Mouse (Mus musculus) skeletal muscle tissue, adult 2 months (tissue): Measurements from ENCODE around the gene Nlgn3.
A peak's percentile ranks its signal among the peaks of the same experiment; 100 is the strongest.
"Not testable (repeated sequence)": the region's sequence is repeated elsewhere in the genome, so short reads cannot be mapped to it uniquely, and the experiment has no call there.

Experiments
- DNase-seq: peaks from one replicate; pipeline ENCODE4 v3.0.0-alpha.2; 2012; ENCODE audit warnings: low read depth, low spot score

Gene Nlgn3

DNA sequence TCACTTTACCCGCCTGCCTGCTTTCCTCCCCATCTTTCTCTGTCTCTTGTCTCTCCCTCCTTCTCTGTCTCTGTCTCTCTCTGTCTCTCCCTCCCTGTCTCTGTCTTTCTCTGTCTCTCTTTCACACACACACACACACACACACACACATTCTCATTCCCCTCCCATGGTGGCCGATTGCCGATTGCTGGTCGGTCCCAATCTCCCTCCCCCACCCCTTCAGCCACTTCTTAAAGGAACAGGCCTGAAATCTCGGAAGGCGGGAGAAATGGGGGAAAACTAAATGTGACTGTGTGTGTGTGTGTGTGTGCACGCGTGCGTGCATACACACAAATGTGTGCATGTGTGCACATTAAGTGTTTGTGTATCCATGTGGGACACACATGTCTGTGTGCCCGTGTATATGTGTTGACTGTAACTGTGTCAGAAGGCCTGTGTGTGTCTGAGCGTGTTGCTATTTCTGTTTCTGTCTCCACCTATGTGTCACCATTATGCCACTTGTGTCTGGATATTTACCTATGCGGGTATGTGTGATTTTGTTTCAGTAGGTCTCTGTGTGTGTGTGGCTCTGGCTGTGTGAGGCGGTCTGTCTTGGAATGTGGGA lies 1.6 kb downstream of the Nlgn3 start:
- DNase-seq = no peak

DNA sequence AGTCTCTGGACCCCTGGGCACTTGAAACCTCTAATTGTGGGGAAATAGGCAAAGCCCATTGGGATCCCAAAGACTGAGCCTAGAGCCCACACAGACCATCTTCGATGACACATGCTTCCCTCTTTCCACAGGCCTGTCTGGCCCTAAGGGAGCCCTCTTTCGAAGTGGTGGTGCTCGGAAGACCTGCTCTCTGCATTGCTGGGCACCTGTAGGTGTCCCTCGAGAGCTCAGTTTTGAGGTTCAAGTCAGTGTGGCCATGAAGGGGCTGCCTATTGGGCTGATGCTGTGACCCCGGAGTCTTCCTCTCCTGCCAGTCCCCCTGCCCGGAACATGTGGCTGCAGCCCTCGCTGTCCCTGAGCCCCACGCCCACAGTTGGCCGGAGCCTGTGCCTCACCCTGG lies 2.7 kb downstream of the Nlgn3 start:
- DNase-seq = no peak

DNA sequence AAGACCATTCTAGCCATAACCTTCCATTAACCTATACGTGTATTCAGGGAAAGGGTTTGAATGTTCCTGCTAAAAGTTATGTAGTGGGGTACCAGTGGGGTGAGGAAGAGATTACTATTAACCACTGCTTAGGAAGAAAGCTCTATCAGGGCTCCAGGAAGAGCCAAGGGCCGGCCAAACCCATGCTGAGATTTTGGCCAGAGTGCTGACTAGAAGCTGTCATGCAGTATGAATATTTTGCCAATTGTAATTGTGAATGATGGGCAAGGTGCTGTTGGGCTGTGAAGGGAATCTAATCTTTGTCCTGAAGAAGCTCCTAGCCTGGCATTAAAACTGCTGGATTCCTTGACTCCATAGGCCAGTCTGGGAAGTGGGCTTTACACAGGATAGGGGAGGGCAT lies 5.7 kb downstream of the Nlgn3 start:
- DNase-seq = no peak

DNA sequence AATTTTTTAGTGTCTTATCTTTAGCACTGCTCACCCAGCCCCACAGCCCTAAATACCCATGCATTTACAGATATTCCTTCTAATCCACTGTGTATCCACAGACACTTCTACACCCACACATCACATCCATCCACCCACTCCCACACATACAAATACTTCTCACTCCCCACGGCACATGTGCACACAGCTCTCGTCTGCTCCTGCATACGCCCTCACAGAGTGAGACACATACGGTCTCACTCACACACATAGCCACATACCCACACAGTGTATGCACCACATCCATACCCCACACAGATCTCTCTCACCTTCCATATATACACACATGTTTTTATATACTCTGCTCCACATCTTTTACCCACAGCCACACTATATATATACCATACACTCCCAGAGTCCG lies 10.3 kb downstream of the Nlgn3 start:
- no peak for DNase-seq

DNA sequence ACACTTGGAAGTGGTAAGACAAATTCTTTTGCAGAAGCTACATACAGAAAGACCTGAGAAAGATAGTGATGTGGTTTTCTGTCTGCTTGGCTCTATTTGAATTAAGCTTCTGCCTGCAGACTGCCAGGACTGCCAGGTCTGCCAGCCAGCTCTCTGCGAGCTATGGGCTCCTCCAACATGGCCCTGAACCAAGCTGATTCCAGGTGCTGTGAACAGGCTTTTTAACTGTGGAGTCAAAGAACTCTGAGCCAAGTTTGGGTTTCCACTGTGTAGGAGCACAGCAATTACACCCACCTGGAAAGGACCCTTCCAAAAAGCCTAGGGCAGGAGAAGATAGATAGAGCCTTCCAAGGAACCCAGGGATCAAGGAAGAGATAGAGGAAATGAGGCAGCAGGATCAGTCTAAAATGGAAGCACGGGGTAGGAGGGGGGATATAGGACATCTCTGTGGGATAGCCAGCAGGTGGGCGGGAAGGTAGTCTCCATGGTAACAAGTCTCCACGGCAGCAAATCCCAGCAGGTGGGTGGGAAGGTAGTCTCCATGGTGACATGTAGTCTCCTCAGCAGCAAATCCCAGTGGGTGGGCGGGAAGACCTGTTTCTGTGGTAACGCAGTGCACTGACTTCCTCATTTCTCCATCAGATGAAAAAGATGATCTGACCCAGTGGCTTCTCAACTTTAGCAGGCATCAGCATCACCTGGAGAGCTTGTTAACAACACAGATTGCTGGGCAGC lies 14.8 kb downstream of the Nlgn3 start:
- no peak for DNase-seq

DNA sequence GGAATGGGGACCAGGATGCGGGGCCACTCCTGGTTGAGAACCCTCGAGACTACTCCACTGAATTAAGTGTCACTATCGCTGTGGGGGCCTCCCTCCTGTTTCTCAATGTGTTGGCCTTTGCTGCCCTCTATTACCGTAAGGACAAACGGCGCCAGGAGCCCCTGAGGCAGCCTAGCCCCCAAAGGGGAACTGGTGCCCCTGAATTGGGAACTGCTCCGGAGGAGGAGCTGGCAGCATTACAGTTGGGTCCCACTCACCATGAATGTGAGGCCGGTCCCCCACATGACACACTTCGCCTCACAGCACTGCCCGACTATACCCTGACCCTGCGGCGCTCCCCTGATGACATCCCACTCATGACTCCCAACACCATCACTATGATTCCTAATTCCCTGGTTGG lies 20.8 kb downstream of the Nlgn3 start:
- no peak for DNase-seq

DNA sequence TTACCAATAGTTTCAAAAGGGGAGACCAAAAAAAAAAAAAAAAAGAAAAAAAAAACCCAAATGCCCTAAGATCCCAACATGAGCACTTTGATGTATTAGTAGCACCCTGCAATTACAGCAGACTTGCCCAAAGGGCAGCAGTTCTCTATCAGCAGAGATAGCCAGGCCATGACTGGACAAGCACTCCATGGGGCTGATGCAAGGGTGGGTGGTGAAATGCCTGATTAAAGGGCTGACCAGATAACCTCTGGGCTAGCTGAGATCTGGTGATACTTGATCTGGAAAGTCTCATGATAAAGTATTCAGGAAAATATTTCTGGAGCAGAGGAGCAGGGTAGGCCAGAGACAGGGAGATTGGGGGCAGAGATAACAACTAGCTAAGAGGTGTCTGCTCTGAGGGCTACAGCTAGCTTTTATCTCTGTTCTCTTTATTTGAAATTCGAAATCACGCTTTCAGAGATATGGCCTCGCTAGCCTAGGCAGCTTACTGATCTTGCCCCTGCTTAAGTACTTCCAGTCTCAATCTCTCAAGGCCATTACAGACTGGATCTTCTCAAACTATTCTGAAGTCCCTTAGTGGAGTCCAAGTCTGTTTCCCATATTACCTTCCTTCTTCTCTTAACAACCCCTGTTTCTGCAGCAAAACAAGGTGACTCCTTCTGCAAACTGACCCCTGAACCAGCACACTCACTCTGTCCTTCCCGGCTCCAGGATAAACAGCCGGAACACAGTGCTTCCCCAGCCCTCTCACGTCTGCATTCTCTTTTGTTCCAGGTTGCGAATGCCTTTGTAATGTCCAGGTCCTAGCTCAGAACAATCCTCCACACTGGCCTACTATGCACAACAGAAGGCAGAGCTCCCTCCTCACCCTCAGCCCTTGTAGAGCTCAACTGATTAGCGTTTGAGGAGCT lies 27.3 kb downstream of the Nlgn3 start:
- no peak for DNase-seq

DNA sequence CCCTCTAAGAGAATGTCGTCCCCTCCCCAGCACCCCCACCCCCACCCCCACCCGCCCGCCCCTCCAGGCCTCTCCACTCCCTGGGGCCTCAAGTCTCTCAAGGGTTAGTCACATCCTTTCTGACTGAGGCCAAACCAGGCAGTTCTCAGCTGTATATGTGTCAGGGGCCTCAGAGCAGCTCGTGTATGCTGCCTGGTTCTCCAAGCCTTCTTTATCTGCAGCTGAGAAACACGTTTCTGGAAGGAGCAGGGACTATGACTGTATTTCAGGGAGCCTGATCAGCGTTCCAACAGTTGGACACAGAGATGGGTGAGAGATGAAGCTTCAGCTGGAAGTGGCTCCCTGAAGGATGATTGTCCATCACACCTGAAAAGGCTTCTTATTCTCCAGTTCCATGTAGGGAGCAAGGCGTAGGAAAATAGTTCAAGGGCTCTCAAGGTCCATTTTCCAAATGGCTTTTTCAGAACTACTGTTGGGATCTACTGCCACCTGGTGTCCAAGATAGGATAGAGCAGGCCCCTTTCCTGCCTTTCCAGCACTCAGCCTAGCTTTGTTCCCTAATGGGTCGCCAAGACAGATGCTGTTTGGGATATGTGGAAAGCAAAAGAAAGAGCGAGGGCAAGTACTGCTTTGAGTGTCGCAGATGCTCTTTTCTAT lies 30.5 kb downstream of the Nlgn3 start:
- peak; percentile 45 for DNase-seq

DNA sequence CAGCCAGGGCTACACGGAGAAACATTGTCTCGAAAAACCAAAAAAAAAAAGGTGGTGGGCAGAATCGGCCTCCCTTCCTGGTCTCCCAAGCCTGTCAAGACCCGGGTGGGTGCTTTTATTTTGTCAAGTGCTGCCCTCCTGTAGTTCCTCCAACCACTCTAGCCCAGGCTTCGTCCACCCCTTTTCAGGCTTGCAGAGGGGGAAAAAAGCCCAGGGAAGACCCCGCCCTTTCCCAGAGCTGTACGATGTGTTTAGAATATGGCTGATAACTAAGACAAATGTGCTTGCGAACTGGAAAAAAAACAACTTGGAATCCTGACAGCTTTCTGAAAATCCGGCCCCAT lies 33.0 kb downstream of the Nlgn3 start:
- DNase-seq = no peak

DNA sequence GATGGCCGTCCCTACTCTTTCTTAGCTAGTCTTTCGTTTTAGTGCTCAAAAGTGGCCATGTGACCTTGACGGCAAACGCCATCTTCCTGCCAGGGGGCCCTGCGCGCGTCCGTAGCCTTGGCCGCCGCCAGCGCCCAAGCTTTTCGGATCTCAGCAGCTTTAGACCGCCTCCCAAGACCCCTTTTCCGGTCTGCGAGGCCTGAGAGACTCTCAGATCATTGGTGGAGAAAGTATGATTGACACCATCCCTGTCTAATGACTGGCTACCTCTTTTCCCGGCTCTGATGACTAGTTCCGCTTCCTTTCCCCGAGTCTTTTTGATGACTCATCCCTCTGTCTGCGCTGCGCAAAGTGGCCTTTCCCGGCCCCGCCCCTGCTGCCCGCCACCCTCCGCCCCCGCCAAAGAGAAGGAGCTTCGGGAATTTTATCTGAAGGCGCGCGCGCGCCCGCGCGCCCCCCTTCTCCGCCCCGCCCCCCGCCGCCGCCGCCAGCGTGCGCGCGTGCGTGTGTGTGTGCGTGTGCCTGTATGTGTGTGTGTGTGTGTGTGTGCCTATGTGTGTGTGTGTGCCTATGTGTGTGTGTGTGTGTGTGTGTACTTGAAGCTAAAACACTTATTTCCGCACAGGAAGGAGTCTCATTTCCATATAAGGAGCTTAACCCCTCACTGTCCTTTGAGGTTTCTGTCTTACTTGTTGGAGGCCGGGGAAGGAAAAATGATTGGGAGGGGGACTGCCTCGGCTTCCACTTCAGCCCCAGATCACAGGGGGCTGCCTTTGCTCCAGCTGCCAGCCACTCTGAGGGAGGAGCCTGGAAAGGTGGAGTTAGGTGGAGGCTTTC lies 33.6 kb downstream of the Nlgn3 start:
- DNase-seq = peak; percentile 96

DNA sequence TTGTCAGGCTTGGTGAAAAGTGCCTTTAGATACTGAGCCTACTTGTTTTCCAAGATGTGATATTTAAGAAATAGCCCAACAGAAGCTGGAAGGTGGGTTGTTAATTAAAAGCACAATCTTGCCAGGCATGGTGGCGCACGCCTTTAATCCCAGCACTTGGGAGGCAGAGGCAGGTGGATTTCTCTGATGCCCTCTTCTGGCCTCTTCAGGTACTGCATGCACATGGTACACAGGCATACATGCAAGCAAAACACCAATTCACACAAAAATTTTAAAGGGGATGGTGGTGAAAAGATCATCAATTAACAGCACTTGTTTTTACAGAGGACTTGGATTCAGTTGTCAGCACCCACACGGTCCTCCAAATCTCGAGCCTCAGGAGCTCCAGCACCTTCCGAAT lies 35.6 kb downstream of the Nlgn3 start:
- no peak for DNase-seq

DNA sequence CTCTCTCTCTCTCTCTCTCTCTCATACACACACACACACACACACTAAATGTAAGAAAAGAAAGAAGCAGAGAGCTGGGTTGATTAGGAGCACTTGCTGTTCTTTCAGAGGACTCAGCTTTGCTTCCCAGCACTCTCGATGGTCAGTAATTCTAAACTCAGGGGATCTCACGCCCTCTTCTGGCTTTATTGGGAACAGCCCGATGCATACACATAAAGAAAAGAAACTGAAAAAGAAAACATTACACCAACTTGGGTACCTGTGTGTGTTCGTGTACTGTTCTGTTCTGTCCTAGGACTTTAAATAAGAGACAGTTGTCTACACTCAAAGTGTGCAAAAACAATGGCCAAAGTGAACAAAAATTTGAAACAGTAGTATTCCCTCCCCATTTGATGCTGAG lies 39.7 kb downstream of the Nlgn3 start:
- DNase-seq = no peak

DNA sequence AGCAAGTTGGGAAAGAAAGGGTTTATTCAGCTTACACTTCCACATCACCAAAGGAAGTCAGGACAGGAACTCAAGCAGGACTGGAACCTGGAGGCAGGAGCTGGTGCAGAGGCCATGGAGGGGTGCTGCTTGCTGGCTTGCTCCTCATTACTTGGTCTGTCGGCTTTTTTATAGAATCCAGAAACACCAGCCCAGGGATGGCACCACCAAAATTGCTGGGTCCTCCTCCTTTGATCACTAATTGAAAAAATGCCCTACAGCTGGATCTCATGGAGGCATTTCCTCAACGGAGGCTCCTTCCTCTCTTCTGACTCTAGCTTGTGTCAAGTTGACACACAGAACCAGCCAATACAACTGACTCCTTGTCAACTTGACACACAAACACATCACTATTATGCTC lies 43.9 kb downstream of the Nlgn3 start:
- DNase-seq = not testable (repeated sequence)

DNA sequence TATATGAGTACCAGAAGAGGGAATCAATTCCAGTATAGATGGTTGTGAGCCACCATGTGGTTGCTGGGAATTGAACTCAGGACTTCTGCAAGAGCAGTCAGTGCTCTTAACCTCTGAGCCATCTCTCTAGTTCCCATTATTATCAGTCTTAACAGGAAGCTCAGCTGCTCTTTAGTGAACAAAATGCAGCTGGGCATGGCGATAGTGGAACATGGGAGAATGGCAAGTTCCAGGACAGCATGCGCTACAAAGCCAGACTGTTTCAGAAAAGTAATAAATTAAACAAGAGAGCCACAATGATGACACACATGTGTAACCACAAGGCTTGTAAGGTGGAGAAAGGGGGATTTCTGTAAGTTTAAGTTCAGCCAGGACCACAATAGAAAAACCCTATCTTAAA lies 46.5 kb downstream of the Nlgn3 start:
- DNase-seq = no peak

DNA sequence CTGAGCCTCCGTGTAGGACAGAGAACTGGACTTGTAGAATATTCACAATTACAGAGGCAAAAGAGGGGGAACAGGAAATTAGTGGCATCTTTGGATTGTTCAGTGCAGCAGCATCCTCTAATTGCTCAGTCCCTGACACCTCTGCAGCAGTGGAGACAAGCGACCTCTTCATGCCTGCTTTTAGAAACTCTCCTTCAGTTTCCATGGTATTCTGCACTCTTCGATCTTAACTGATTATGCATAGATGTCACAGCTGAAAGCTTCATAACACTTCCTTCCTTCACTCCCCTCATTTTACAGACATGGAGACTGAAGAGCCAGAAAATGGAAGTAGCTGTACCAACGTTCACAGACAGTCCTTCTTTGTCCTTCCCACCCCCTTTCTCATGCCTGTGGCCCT lies 47.5 kb downstream of the Nlgn3 start:
- no peak for DNase-seq

DNA sequence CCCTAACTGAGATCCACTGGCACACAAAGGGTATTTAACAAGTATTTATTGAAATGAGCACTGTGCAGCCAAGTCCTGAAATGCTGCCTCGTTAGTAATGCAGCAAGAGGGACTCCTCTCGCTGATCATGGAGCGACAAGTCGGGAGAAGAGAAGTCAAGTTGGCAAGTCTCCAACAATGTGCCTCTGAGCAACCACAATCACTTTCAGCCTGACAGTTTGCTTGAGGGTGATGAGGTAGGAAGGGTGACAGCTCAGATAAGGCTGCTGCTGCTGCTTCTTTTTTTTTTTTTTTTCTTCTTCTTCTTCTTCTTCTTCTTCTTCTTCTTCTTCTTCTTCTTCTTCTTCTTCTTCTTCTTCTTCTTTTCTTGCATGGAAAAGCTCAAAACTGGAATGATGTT lies 52.2 kb downstream of the Nlgn3 start:
- no peak for DNase-seq

DNA sequence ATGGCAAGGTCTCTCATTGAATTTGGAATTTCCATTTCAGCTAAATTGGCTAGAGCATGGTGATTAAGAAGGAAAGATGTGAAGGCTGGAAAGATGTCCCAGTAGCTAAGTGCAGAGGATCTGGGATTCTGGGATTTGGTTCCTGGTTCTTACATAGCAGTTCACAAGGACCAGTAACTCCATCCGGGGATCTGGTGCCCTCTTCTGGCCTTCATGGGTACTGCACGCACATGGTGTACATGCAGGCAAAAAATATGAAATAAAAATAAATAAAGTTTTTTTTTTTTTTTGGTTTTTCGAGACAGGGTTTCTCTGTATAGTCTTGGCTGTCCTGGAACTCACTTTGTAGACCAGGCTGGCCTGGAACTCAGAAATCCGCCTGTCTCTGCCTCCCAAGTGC lies 59.9 kb downstream of the Nlgn3 start:
- DNase-seq = not testable (repeated sequence)

DNA sequence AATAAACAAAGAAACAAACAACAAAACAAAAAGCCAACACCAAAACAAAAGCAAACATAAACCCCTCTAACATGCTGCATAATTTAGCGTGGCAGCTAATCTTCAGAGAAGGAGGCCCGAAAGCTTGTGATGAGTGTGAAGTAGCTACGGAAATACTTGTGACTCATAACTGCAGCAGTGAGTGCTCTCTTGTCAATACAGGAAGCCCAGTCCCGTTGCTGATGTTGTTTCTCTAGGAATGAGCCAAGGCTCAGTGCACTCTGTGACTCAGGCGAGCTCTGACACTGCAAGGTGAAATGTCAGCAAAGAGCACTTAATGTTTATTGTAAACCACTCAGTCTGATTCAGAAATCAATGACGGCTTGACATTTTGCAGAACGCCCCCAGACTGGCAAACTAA lies 70.0 kb downstream of the Nlgn3 start:
- DNase-seq = no peak

DNA sequence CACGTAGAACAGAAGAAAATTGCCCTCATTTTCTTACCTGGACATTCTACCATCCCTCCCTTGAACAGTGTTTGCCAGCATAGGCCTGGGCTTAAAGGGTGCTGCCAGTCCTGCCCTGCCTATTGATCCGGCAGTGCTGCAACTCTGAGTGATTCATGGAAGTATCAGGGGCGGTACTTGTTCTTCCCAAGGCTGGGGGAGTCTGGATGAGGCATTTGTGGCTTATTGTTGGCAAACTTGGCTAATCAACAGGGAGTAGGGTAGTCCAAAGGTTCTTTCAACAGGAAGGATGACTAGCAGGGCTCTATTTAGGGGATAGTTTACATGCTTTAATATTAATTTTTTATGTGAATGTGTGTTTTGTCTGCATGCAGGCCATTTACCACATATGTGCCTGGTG lies 71.6 kb downstream of the Nlgn3 start:
- DNase-seq = no peak

DNA sequence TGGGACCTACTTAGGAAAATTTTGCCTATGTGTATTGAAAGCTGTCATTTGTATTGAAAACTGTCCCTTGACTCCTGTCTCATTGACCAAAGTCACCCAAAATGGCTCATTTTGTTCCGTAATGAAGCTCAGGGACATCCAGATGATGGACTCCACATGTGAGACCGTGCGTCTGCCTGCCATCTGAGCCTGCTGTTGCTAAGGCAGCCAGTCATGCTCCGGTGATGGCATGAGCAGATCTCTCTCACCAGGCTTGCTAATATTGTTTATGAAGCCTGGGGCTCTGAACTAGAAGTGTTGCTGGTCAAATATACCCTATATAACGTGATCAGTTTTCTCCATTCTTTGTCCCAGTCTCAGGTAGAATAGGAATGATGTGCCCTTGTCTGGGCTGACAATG lies 74.0 kb downstream of the Nlgn3 start:
- no peak for DNase-seq
